Mouse (Mus musculus) monocyte, adult 5-6 weeks (primary cell): ENCODE results near the gene Ecd. TPM values are rescaled to one million over a fixed set of nuclear protein-coding genes. Genes with fewer than 3 reads are reported as not detected.
A peak's percentile ranks its signal among the peaks of the same experiment; 100 is the strongest.

Experiments used
- ATAC-seq: fragments of 153-309, 156-312 bp; replicated peaks from 2 replicates; pipeline ENCODE4 v1.8.0; 2017; ENCODE audit warnings: mild to moderate bottlenecking; ENCODE audit not compliant: low TSS enrichment, insufficient number of reproducible peaks, severe bottlenecking, poor library complexity, low FRiP score
- total RNA-seq: library from RNA; stranded (forward); fragments of 200-1000, 200-491, 200-594 nt; gene quantifications from 3 replicates; pipeline ENCODE4 v1.2.3, GENCODE M21; 2017

Ecd gene
- 30.8 to 39.0 TPM (median 37.4 TPM) in 3 replicates for total RNA-seq

- peak; percentile 98 for ATAC-seq
Measured at GRCm38 (mm10) chr14:20347991-20348541, at the start of gene Ecd, which contains the start of gene Fam149b. Ecd (minus strand) TSS chr14:20348121. Fam149b (plus strand) TSS chr14:20348162.

- ATAC-seq, result no peak
Measured at GRCm38 (mm10) chr14:20397220-20397619, 49.3 kb upstream of the Ecd start.

- ATAC-seq, result peak; percentile 92
Measured at GRCm38 (mm10) chr14:20393205-20393913, 45.4 kb upstream of the Ecd start, which contains the start of gene Mrps16. Mrps16 (minus strand) TSS chr14:20393634.

- ATAC-seq, result no peak
Measured at GRCm38 (mm10) chr14:20392326-20392725, 44.4 kb upstream of the Ecd start.

- no peak for ATAC-seq
Measured at GRCm38 (mm10) chr14:20389446-20390079, 41.6 kb upstream of the Ecd start.

GRCm38 (mm10) chr14:20388441-20389129 lies 40.7 kb upstream of the Ecd start, which contains the start of gene Dnajc9:
Dnajc9 (minus strand) TSS chr14:20388910.
- peak; percentile 83 for ATAC-seq

GRCm38 (mm10) chr14:20379753-20380430 lies 32.0 kb upstream of the Ecd start:
- peak; percentile 18; the same call in 1 of the 2 replicates for ATAC-seq

GRCm38 (mm10) chr14:20379087-20379640 lies 31.2 kb upstream of the Ecd start:
- no peak for ATAC-seq

GRCm38 (mm10) chr14:20378313-20379061 lies 30.6 kb upstream of the Ecd start:
- peak; percentile 91 for ATAC-seq

- no peak for ATAC-seq
Measured at GRCm38 (mm10) chr14:20377112-20377521, 29.2 kb upstream of the Ecd start.

GRCm38 (mm10) chr14:20371854-20372253 lies 23.9 kb upstream of the Ecd start:
- ATAC-seq, result no peak

GRCm38 (mm10) chr14:20370798-20371197 lies 22.9 kb upstream of the Ecd start:
- ATAC-seq, result peak; percentile 71

GRCm38 (mm10) chr14:20368271-20368670 lies 20.4 kb upstream of the Ecd start:
- ATAC-seq, result no peak

GRCm38 (mm10) chr14:20363230-20363629 lies 15.3 kb upstream of the Ecd start:
- peak; percentile 87 for ATAC-seq

GRCm38 (mm10) chr14:20347441-20347990 lies 405 bp downstream of the Ecd start:
- ATAC-seq, result 0 out of 2 replicates have a peak, but pooled peaks have one; percentile 8

- no peak for ATAC-seq
Measured at GRCm38 (mm10) chr14:20345885-20346284, 2.0 kb downstream of the Ecd start.

- ATAC-seq, result no peak
Measured at GRCm38 (mm10) chr14:20340866-20341265, 7.1 kb downstream of the Ecd start.
